Mouse (Mus musculus): ENCODE measurements at regions not wholly inside any gene's neighbourhood (a gene's known extent, or its start where the extent isn't known, plus 50 kb on each side); places are given as distances from the start of the nearest gene placed in this dataset.

DNA sequence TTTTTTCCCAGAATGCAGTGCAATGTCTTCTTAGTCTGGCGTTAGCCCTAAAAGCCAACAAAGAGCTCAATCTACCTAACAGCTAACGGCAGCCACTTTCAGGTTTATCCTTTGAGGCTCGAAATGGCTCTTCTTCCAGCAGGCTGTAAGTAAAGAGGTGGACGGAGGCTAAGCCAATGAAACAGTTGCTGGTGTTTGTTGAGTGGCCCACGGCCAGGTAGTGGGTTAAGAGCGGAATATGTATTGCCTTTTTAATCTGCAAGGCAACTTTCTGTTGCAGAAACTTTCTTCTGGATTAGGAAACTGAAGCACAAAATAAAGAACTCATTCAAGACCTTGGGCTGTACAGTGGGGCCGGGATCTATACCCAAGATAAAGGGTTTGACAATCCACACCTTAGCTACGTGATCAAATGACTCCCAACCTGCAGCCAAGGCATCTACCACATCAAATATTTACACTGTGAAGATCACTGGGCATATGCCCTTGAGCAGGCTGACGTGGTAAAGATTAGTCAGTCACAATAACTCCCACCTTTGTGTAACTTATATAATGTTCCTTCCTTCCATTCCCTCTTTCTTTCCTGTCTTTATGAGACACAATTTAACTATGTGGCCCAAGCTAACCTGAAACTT, 62.3 kb upstream of the Peli2 start:
- H3K4me1 ChIP-seq (replicated peaks) = no peaks in the 10 kb centered on the region
- ATAC-seq (ENCODE audit: low FRiP score, low read depth) = no peak
- no peaks in the 10 kb centered on the region for H3K9me3 ChIP-seq
- H3K9ac ChIP-seq = no peak overlapping the region
- WGBS = 94% methylated on average over 9 of the region's 9 CpGs
- H3K4me2 ChIP-seq = no peak overlapping the region
- no peaks in the 10 kb centered on the region for H3K27me3 ChIP-seq
- no peaks in the 10 kb centered on the region for H3K36me3 ChIP-seq
- H3K27ac ChIP-seq (replicated peaks) = no peak overlapping the region
- H3K4me3 ChIP-seq = no peak overlapping the region

DNA sequence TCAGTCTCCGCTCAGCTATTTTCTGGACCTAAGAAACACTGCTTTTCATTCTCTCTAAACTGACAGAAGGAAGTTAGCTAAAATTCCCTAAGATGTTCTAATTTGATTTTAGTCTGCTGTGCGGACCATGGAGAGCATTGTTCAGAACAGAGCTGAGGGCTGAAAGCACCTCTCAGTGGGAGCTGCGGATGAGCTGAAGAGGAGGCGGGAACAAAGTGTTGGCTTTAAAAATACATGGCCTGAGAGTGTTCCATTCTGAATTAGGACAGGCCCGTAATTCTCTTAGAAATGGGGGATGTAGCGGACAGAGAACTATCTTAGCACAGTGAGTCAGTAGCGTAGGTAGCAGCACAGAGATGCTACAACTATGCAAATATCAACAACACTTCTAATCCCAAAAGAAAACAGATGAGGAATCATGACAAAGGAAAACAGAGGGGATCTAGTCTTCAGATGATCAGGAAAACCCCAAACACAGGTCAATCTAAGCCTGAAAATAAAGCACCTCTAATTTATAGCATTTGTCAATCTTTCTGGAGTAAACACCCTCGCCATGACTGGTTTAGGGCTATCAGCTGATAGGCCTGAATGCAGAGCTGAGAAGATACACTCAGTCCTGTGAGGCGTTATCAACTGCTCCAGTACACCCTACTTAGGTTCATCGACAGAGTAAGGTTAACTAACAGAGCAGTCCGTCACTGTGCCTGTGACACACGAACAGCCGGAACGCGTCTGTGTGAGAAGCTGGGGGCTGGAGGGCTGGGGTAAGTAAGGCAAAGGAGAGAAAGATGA, 60.8 kb upstream of the Peli2 start:
- no peak for ATAC-seq (ENCODE audit: low FRiP score, low read depth)
- H3K27ac ChIP-seq (replicated peaks) = no peak overlapping the region
- H3K4me2 ChIP-seq = no peak overlapping the region
- no peaks in the 10 kb centered on the region for H3K36me3 ChIP-seq
- no peak overlapping the region for H3K4me3 ChIP-seq
- no peak overlapping the region for H3K9ac ChIP-seq
- no peaks in the 10 kb centered on the region for H3K9me3 ChIP-seq
- H3K4me1 ChIP-seq (replicated peaks) = no peaks in the 10 kb centered on the region
- H3K27me3 ChIP-seq = no peaks in the 10 kb centered on the region
- WGBS = 62% methylated on average over 15 of the region's 15 CpGs

GRCm38 (mm10) chr14:48068641-48069040, 52.0 kb upstream of the Peli2 start:
- H3K27ac ChIP-seq (replicated peaks) = no peak overlapping the region

More at GRCm38 (mm10) chr14:48068641-48069040, 52.0 kb upstream of the Peli2 start:
- 73% methylated on average over 3 of the region's 3 CpGs for WGBS
- ATAC-seq (ENCODE audit: low FRiP score, low read depth) = no peak
- Histone ChIP-seq H3K36me3 (no peaks in the 10 kb centered on the region), H3K9me3 (no peaks in the 10 kb centered on the region), H3K27me3 (no peaks in the 10 kb centered on the region), H3K4me2 (no peak overlapping the region), H3K4me3 (no peak overlapping the region), H3K4me1 (replicated peaks) (peaks cover 6% of the 10 kb centered on the region), H3K9ac (no peak overlapping the region)
